Mouse (Mus musculus): Measurements from ENCODE around the gene Msx3.

DNA sequence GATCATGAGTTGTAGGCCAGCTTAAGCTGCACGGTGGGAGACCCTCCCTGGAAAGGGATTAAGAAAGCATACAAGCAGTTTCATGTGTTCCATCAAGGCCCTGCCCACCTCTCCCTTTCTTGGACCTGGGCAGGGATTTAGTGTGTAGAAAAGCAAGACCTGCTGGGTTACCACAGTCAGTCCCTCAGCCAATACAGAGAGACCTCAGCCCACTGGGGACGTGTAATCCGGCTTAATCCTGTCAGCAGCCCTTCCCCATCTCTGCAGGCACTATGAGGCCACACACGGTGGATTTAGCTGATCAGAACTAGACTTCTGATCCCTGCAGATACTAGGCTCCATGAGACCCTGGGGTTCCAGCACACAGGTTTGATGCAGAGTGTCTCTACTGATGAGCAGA is 10.7 kb upstream of the Msx3 start:
- TF ChIP-seq CTCF (IDR thresholded peaks at IDR 0.05; ENCODE audit: control insufficient read depth, insufficient read depth, insufficient read length) = no peak
- TF ChIP-seq FOSL1 (IDR thresholded peaks at IDR 0.05; ENCODE audit: insufficient read depth, low read length, poor library complexity, severe bottlenecking) = no peak
- no peak for TF ChIP-seq MAX (IDR thresholded peaks at IDR 0.05)
- TF ChIP-seq USF1 (IDR thresholded peaks at IDR 0.05; ENCODE audit: low read depth) = no peak
- no peak for TF ChIP-seq MYOG (IDR thresholded peaks at IDR 0.05; ENCODE audit: control insufficient read depth, extremely low read depth, insufficient read length)

Measured in C2C12 (cell line).